Mouse (Mus musculus) embryo, embryonic 10 days (tissue): ENCODE data around the gene Tnfrsf26.
"Not testable (repeated sequence)": the region's sequence is repeated elsewhere in the genome, so short reads cannot be mapped to it uniquely, and the experiment has no call there.

Source experiments
- DNase-seq: peaks from one replicate; pipeline ENCODE4 v3.0.0-alpha.2; 2015; ENCODE audit warnings: low spot score

Gene Tnfrsf26

GRCm38 (mm10) chr7:143628540-143628939 lies at the start of gene Tnfrsf26:
Tnfrsf26 (minus strand) TSS chr7:143628722.
- no peak for DNase-seq

GRCm38 (mm10) chr7:143666427-143667311 lies 38.1 kb upstream of the Tnfrsf26 start:
- no peak for DNase-seq

GRCm38 (mm10) chr7:143663470-143663869 lies 34.9 kb upstream of the Tnfrsf26 start:
- no peak for DNase-seq

- DNase-seq, result no peak
Observed at GRCm38 (mm10) chr7:143660797-143661196, 32.3 kb upstream of the Tnfrsf26 start.

- DNase-seq, result not testable (repeated sequence)
Observed at GRCm38 (mm10) chr7:143649769-143650346, 21.3 kb upstream of the Tnfrsf26 start.

- peak; percentile 94 for DNase-seq
Observed at GRCm38 (mm10) chr7:143649034-143649768, 20.7 kb upstream of the Tnfrsf26 start, which contains the start of gene Tnfrsf22. Tnfrsf22 (minus strand) TSS chr7:143649661.

GRCm38 (mm10) chr7:143643949-143644348 lies 15.4 kb upstream of the Tnfrsf26 start:
- not testable (repeated sequence) for DNase-seq

- no peak for DNase-seq
Observed at GRCm38 (mm10) chr7:143636674-143637073, 8.2 kb upstream of the Tnfrsf26 start.

- DNase-seq, result no peak
Observed at GRCm38 (mm10) chr7:143631503-143631902, 3.0 kb upstream of the Tnfrsf26 start.

- no peak for DNase-seq
Observed at GRCm38 (mm10) chr7:143629501-143629900, 979 bp upstream of the Tnfrsf26 start.

- no peak for DNase-seq
Observed at GRCm38 (mm10) chr7:143627555-143628286, 801 bp downstream of the Tnfrsf26 start.

- DNase-seq, result no peak
Observed at GRCm38 (mm10) chr7:143626178-143626577, 2.3 kb downstream of the Tnfrsf26 start.

- DNase-seq, result no peak
Observed at GRCm38 (mm10) chr7:143625151-143625550, 3.4 kb downstream of the Tnfrsf26 start.

GRCm38 (mm10) chr7:143624561-143624960 lies 4.0 kb downstream of the Tnfrsf26 start:
- DNase-seq, result no peak

- no peak for DNase-seq
Observed at GRCm38 (mm10) chr7:143620951-143621350, 7.6 kb downstream of the Tnfrsf26 start.

- DNase-seq, result no peak
Observed at GRCm38 (mm10) chr7:143614404-143615135, 14.0 kb downstream of the Tnfrsf26 start.

- no peak for DNase-seq
Observed at GRCm38 (mm10) chr7:143612215-143612614, 16.3 kb downstream of the Tnfrsf26 start.

GRCm38 (mm10) chr7:143605321-143605720 lies 23.2 kb downstream of the Tnfrsf26 start:
- no peak for DNase-seq

- no peak for DNase-seq
Observed at GRCm38 (mm10) chr7:143604889-143605288, 23.6 kb downstream of the Tnfrsf26 start.

- no peak for DNase-seq
Observed at GRCm38 (mm10) chr7:143601705-143602104, 26.8 kb downstream of the Tnfrsf26 start.

- DNase-seq, result no peak
Observed at GRCm38 (mm10) chr7:143600231-143600740, 28.2 kb downstream of the Tnfrsf26 start.
